10 mouse cellular contexts compared by ENCODE assay signal in genomic region chr16:87784405-87784994, GRCm38 (mm10).
A peak's percentile ranks its signal among the peaks of the same experiment; 100 is the strongest.
DNase-seq lines count a peak whose midpoint lies in the region; ATAC-seq lines count a peak whose summit lies in the region.
"Had no signal": no experiment of that assay in that cellular context is flagged by ENCODE, and none has a peak within 500 bp of the region (broad histone marks: within the 10 kb centered on the region; RNA-seq: fewer than 3 reads in every experiment).

No protein-coding gene starts in this region.

- no peak overlapping the region for H3K9ac ChIP-seq in midbrain, embryonic 12.5 days (replicated peaks)
- no peak overlapping the region for H3K9ac ChIP-seq in midbrain, embryonic 14.5 days (replicated peaks; ENCODE audit: low read length)
- H3K9ac ChIP-seq in heart, embryonic 12.5 days: no peak overlapping the region
- H3K9ac ChIP-seq: forebrain, embryonic 13.5 days; limb, embryonic 15.5 days had no signal

- no peak for DNase-seq in midbrain, embryonic 14.5 days
- peak; percentile 29 for DNase-seq in kidney, postnatal 10 days
- peak; percentile 11 for DNase-seq in yolk sac, embryonic 10.5 days (ENCODE audit: low spot score)
- no peak for DNase-seq in left cerebral cortex, postnatal 25 days (ENCODE audit: low spot score in 2 of 2)
- no peak for DNase-seq in layer of hippocampus, adult 9-10 months (ENCODE audit: low spot score)

- WGBS in midbrain, embryonic 12.5 days: 59% methylated on average over 13 of the region's 13 CpGs
- 54% methylated on average over 13 of the region's 13 CpGs for WGBS in midbrain, embryonic 14.5 days
- WGBS in heart, embryonic 12.5 days: 37% methylated on average over 13 of the region's 13 CpGs

- no peak overlapping the region for H3K4me3 ChIP-seq in midbrain, embryonic 12.5 days
- no peak overlapping the region for H3K4me3 ChIP-seq in midbrain, embryonic 14.5 days (replicated peaks; ENCODE audit: low read depth, low read length)
- 0 out of 2 replicates have a peak overlapping the region, but pooled peaks have one; percentile 2 for H3K4me3 ChIP-seq in heart, embryonic 12.5 days
- H3K4me3 ChIP-seq: forebrain, embryonic 13.5 days; limb, embryonic 15.5 days had no signal

- no peak overlapping the region for H3K4me2 ChIP-seq in midbrain, embryonic 12.5 days (replicated peaks)
- H3K4me2 ChIP-seq in midbrain, embryonic 14.5 days (ENCODE audit: low read length): no peak overlapping the region
- H3K4me2 ChIP-seq in heart, embryonic 12.5 days: peak overlapping the region; percentile 36
- H3K4me2 ChIP-seq: forebrain, embryonic 13.5 days; limb, embryonic 15.5 days had no signal

- intact Hi-C loops in left cerebral cortex, postnatal 25 days (cut with DNase I): no loop called here

- no peak overlapping the region for H3K27ac ChIP-seq in midbrain, embryonic 12.5 days (replicated peaks)
- no peak overlapping the region for H3K27ac ChIP-seq in midbrain, embryonic 14.5 days (replicated peaks; ENCODE audit: low read depth, low read length)
- peak overlapping the region; percentile 49 for H3K27ac ChIP-seq in heart, embryonic 12.5 days (ENCODE audit: poor library complexity, severe bottlenecking)
- H3K27ac ChIP-seq: forebrain, embryonic 13.5 days; limb, embryonic 15.5 days had no signal

- H3K4me1 ChIP-seq in midbrain, embryonic 12.5 days: no peaks in the 10 kb centered on the region
- H3K4me1 ChIP-seq in midbrain, embryonic 14.5 days (ENCODE audit: control insufficient read depth, insufficient read depth, low read length): 0 out of 2 replicates have a peak, but pooled peaks cover 3% of the 10 kb centered on the region
- peaks cover 16% of the 10 kb centered on the region for H3K4me1 ChIP-seq in heart, embryonic 12.5 days (replicated peaks)
- H3K4me1 ChIP-seq: forebrain, embryonic 13.5 days had no signal

- no peaks in the 10 kb centered on the region for H3K36me3 ChIP-seq in midbrain, embryonic 12.5 days
- no peaks in the 10 kb centered on the region for H3K36me3 ChIP-seq in midbrain, embryonic 14.5 days (ENCODE audit: control insufficient read depth, insufficient read depth, low read length)
- H3K36me3 ChIP-seq in heart, embryonic 12.5 days: no peaks in the 10 kb centered on the region
- H3K36me3 ChIP-seq: limb, embryonic 15.5 days had no signal

- H3K27me3 ChIP-seq in midbrain, embryonic 12.5 days: no peaks in the 10 kb centered on the region
- H3K27me3 ChIP-seq in midbrain, embryonic 14.5 days (ENCODE audit: control insufficient read depth, insufficient read depth, low read length): no peaks in the 10 kb centered on the region
- no peaks in the 10 kb centered on the region for H3K27me3 ChIP-seq in heart, embryonic 12.5 days (replicated peaks)
- H3K27me3 ChIP-seq: forebrain, embryonic 13.5 days; limb, embryonic 15.5 days had no signal

- H3K9me3 ChIP-seq in midbrain, embryonic 12.5 days: no peaks in the 10 kb centered on the region
- no peaks in the 10 kb centered on the region for H3K9me3 ChIP-seq in midbrain, embryonic 14.5 days (ENCODE audit: control insufficient read depth, low read length)
- no peaks in the 10 kb centered on the region for H3K9me3 ChIP-seq in heart, embryonic 12.5 days (replicated peaks)
- H3K9me3 ChIP-seq: forebrain, embryonic 13.5 days; limb, embryonic 15.5 days had no signal

- ATAC-seq in midbrain, embryonic 12.5 days (ENCODE audit: low FRiP score, low read depth): peak; percentile 39; the same call in 1 of the 2 replicates
- ATAC-seq in midbrain, embryonic 14.5 days (ENCODE audit: low FRiP score, low TSS enrichment): no peak
- peak; percentile 74 for ATAC-seq in heart, embryonic 12.5 days (ENCODE audit: insufficient number of reproducible peaks, low FRiP score)
- no peak for ATAC-seq in cerebellum, adult (ENCODE audit: insufficient number of reproducible peaks, low FRiP score, low TSS enrichment)
- ATAC-seq: forebrain, embryonic 13.5 days had no signal

Comparison
In these comparisons a context has a peak if more than half of its experiments do, and no peak if none do; other contexts are left out.
1. ATAC-seq: peak in midbrain, embryonic 12.5 days (single experiment) and heart, embryonic 12.5 days (single experiment); none in midbrain, embryonic 14.5 days (single experiment) and cerebellum, adult (single experiment).
2. DNase-seq: peak in kidney, postnatal 10 days (single experiment) and yolk sac, embryonic 10.5 days (single experiment); none in midbrain, embryonic 14.5 days (single experiment), left cerebral cortex, postnatal 25 days (0 of 2) and layer of hippocampus, adult 9-10 months (single experiment).